Mouse (Mus musculus): ENCODE results near the gene Zfp987. TPM values are rescaled to one million over a fixed set of nuclear protein-coding genes. Genes with fewer than 3 reads are reported as not detected.
"Not testable (repeated sequence)": the region's sequence is repeated elsewhere in the genome, so short reads cannot be mapped to it uniquely, and the experiment has no call there.

Gene Zfp987
- polyA plus RNA-seq, 1 experiment from 2014 or later = not detected

DNA sequence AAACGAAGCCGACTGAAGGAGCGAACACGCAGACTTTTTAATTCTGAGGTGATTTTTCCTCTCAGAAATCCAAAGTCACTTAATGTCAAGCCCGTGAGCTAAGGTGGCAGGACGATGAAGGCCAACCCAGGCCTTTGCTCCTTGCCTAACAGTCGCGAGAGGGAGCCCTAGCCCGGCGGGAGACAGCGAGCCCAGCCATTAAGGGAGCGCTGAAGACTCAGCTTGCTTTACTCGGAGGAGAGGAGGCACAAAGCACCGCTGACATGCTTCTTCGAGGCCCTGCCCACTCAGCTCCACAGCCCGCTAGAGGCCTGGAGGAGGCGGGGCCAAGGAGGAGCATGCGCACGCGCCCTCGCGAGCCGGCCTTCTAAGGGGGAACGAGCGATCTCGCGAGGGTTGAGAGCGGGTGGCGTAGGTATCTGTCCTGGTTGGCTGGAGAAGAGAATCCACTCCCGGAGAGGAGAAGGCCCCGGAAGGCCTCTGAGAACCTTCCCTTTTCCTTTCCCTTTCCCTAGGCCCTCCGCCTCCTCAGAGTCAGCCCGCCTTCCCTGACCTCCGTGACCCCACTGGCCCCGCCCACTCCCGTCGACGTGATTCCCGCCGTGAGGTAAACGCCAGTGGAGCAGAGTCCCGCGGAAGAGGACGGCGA, 30.0 kb upstream of the Zfp987 start:
- Histone ChIP-seq H3K4me2 (peak overlapping the region; percentile 44), H3K9me3 (peaks cover 32% of the 10 kb centered on the region), H3K4me3 (peak overlapping the region; percentile 30)
- not testable (repeated sequence) for H3K4me1 ChIP-seq (replicated peaks); ATAC-seq (ENCODE audit: low read depth); H3K27me3 ChIP-seq; H3K27ac ChIP-seq (replicated peaks); H3K36me3 ChIP-seq; H3K9ac ChIP-seq
- 35% methylated on average over 45 of the region's 45 CpGs for WGBS

GRCm38 (mm10) chr4:146067594-146067993, 29.5 kb upstream of the Zfp987 start:
- H3K4me3 ChIP-seq = peak overlapping the region; percentile 30
- H3K4me2 ChIP-seq = peak overlapping the region; percentile 44
- H3K9me3 ChIP-seq = peaks cover 27% of the 10 kb centered on the region
- not testable (repeated sequence) for H3K4me1 ChIP-seq (replicated peaks); ATAC-seq (ENCODE audit: low read depth); H3K27ac ChIP-seq (replicated peaks); H3K9ac ChIP-seq; H3K36me3 ChIP-seq; H3K27me3 ChIP-seq
- WGBS = 24% methylated on average over 55 of the region's 55 CpGs

DNA sequence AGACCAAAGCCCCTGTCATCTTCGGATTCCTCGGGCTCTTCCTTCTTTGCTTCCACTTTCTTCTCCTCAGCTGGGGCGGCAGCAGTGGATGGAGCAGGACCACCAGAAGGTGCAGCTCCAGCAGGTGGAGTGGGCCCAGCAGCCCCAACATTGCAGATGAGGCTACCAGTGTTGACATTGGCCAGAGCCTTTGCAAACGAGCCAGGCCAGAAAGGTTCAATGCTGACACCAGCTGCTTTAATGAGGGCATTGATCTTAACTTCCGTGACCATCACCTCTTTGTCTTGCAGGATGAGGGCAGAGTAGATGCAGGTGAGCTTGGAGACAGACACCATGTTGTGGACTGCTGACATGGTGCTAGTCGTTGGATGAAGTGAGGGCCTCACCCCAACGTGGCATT, 23.8 kb upstream of the Zfp987 start:
- not testable (repeated sequence) for H3K36me3 ChIP-seq; H3K4me1 ChIP-seq (replicated peaks); ATAC-seq (ENCODE audit: low read depth); H3K4me3 ChIP-seq; H3K9me3 ChIP-seq; H3K9ac ChIP-seq; H3K27me3 ChIP-seq; H3K4me2 ChIP-seq; H3K27ac ChIP-seq (replicated peaks)
- WGBS = 77% methylated on average over 7 of the region's 7 CpGs

DNA sequence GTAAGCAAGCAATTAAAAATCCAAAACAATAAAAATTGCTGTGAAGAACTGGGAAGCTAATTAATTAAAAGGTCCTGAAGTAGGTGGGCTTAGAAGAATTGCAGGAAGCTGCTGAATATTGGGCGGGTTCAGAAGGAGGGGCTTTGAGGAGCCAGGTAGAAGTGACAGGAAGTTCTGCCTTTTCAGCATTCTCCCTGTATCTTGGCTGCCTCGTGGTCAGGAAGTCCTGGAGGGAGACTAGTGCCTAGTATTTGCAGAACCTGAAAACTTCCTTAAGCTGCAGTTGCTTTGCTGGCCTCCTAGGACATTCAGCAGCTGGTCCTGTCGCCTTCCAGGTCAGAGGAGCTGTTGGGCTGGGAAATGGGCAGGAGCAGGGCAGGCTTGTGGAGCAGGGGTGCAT, 4.3 kb downstream of the Zfp987 start:
- ATAC-seq (ENCODE audit: low read depth); H3K4me1 ChIP-seq (replicated peaks); H3K4me3 ChIP-seq; H3K9ac ChIP-seq; H3K9me3 ChIP-seq; H3K36me3 ChIP-seq; H3K27me3 ChIP-seq; H3K4me2 ChIP-seq; H3K27ac ChIP-seq (replicated peaks): not testable (repeated sequence)
- 43% methylated on average over 3 of the region's 3 CpGs for WGBS

- H3K27me3 ChIP-seq; H3K4me2 ChIP-seq; H3K4me1 ChIP-seq (replicated peaks); H3K9me3 ChIP-seq; H3K27ac ChIP-seq (replicated peaks); ATAC-seq (ENCODE audit: low read depth); H3K4me3 ChIP-seq; H3K36me3 ChIP-seq; H3K9ac ChIP-seq: not testable (repeated sequence)
- no CpG with 5 or more reads among the region's 6 CpGs for WGBS
Observed at GRCm38 (mm10) chr4:146156524-146156923, 59.4 kb downstream of the Zfp987 start, which contains the start of gene Zfp600. TSS of gene Zfp600 (plus strand) at chr4:146156824.

DNA sequence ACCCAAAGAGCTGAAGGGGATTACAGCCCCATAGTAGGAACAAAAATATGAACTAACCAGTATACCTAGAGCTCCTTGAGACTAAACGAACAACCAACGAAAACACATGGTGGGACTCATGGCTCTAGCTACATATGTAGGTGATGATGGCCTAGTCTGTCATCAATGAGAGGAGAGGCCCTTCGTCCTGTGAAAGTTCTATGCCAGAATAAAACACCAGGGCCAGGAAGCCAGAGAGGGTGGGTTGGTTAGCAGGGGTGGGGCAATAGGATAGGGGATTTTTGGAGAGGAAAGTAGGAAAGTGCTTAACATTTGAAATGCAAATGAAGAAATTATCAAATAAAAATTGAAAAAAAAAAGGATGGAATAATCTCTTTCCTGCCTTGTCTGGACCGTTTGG, 65.8 kb downstream of the Zfp987 start:
- peaks cover 15% of the 10 kb centered on the region for H3K9me3 ChIP-seq
- not testable (repeated sequence) for H3K36me3 ChIP-seq; H3K27me3 ChIP-seq; H3K4me2 ChIP-seq; H3K27ac ChIP-seq (replicated peaks); ATAC-seq (ENCODE audit: low read depth); H3K9ac ChIP-seq; H3K4me1 ChIP-seq (replicated peaks); H3K4me3 ChIP-seq
- 74% methylated on average over 4 of the region's 4 CpGs for WGBS

- H3K4me2 ChIP-seq; H3K4me3 ChIP-seq; H3K36me3 ChIP-seq; H3K27me3 ChIP-seq; H3K4me1 ChIP-seq (replicated peaks); ATAC-seq (ENCODE audit: low read depth); H3K9ac ChIP-seq; H3K27ac ChIP-seq (replicated peaks): not testable (repeated sequence)
- WGBS = 81% methylated on average over 3 of the region's 3 CpGs
- peaks cover 20% of the 10 kb centered on the region for H3K9me3 ChIP-seq
Observed at GRCm38 (mm10) chr4:146167202-146167832, 70.2 kb downstream of the Zfp987 start.

GRCm38 (mm10) chr4:146167879-146168532, 70.9 kb downstream of the Zfp987 start:
- not testable (repeated sequence) for H3K4me1 ChIP-seq (replicated peaks); H3K27ac ChIP-seq (replicated peaks); H3K4me3 ChIP-seq; ATAC-seq (ENCODE audit: low read depth); H3K4me2 ChIP-seq; H3K9ac ChIP-seq; H3K27me3 ChIP-seq; H3K36me3 ChIP-seq
- H3K9me3 ChIP-seq = peaks cover 20% of the 10 kb centered on the region
- WGBS = 84% methylated on average over 10 of the region's 10 CpGs

DNA sequence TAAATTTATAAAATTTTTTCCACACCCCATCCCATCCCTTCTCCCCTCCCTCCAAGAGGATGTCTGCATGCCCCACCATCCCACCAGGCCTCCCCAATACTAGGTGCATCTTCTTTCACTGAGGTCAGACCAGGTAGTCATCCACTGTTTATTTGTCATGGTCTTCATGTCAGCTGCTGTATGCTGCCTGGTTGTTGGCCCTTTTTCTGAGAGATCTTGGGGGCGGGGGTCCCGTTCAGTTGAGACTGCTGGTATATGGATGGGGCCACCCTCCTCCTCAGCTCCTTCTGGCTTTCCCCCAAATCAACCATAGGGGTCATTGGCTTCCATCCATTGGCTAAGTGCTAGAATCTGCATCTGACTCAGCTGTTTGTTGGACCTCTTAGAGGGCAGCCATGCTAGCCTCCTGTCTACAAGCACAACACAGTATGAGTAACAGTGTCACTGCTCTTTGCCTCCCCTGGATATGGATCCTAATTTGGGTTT, 71.7 kb downstream of the Zfp987 start:
- H3K4me3 ChIP-seq; H3K9ac ChIP-seq; H3K4me1 ChIP-seq (replicated peaks); H3K27ac ChIP-seq (replicated peaks); H3K27me3 ChIP-seq; H3K4me2 ChIP-seq; H3K36me3 ChIP-seq: not testable (repeated sequence)
- peak; percentile 69; the same call in 1 of the 2 replicates for ATAC-seq (ENCODE audit: low read depth)
- WGBS = no CpG with 5 or more reads among the region's 2 CpGs
- peaks cover 27% of the 10 kb centered on the region for H3K9me3 ChIP-seq

- not testable (repeated sequence) for H3K4me2 ChIP-seq; H3K4me3 ChIP-seq; H3K4me1 ChIP-seq (replicated peaks); H3K27ac ChIP-seq (replicated peaks); H3K36me3 ChIP-seq; H3K9ac ChIP-seq; H3K27me3 ChIP-seq
- 63% methylated on average over 4 of the region's 4 CpGs for WGBS
- H3K9me3 ChIP-seq = peaks cover 15% of the 10 kb centered on the region
- ATAC-seq (ENCODE audit: low read depth) = peak; percentile 43; the same call in 1 of the 2 replicates
Observed at GRCm38 (mm10) chr4:146173378-146174226, 76.5 kb downstream of the Zfp987 start.
